Mouse (Mus musculus) heart, adult 2 months (tissue): ENCODE results near the gene Mllt11. TPM values are rescaled to one million over a fixed set of nuclear protein-coding genes. Genes with fewer than 3 reads are reported as not detected.

Source experiments
- DNase-seq, 2 experiments: peaks; one replicate each; pipeline ENCODE4 v3.0.0; 2021
- H3K27ac ChIP-seq: fragments of 200-600 bp; 2 replicates; pipeline ENCODE4 v1.8.1; 2022
- H3K27me3 ChIP-seq: fragments of 200-500 bp; 2 replicates; pipeline ENCODE4 v1.6.1; 2012; ENCODE audit warnings: mild to moderate bottlenecking, low read length, inconsistent platforms, mixed read lengths; ENCODE audit not compliant: control insufficient read depth, insufficient read depth
- H3K36me3 ChIP-seq: fragments of 200-500 bp; 2 replicates; pipeline ENCODE4 v1.6.1; 2012; ENCODE audit warnings: low read length, inconsistent platforms; ENCODE audit not compliant: control insufficient read depth, insufficient read depth
- H3K4me1 ChIP-seq: fragments of 200-500 bp; 2 replicates; pipeline ENCODE4 v1.6.1; 2011; ENCODE audit warnings: low read length; ENCODE audit not compliant: control insufficient read depth, insufficient read depth
- H3K4me3 ChIP-seq: fragments of 200-600 bp; 2 replicates; pipeline ENCODE4 v1.8.1; 2022
- H3K79me2 ChIP-seq: fragments of 200-500 bp; replicated peaks from 2 replicates; pipeline ENCODE4 v1.6.1; 2012; ENCODE audit warnings: mild to moderate bottlenecking, inconsistent platforms, low read length, moderate library complexity, mixed read lengths; ENCODE audit not compliant: control insufficient read depth, insufficient read depth
- H3K9ac ChIP-seq: fragments of 200-500 bp; 2 replicates; pipeline ENCODE4 v1.6.1; 2012; ENCODE audit warnings: low read depth, mild to moderate bottlenecking, control low read depth, inconsistent platforms, low read length, mixed read lengths
- CTCF ChIP-seq: fragments of 200-600 bp; IDR thresholded peaks from 2 replicates; pipeline ENCODE4 v1.8.1; 2022; ENCODE audit warnings: antibody characterized with exemption, mild to moderate bottlenecking, moderate library complexity
- EP300 ChIP-seq: fragments of 200-500 bp; IDR thresholded peaks from 2 replicates; pipeline ENCODE4 v1.6.1; 2011; ENCODE audit warnings: low read depth, low read length, control low read depth; ENCODE audit not compliant: insufficient read depth
- POLR2A ChIP-seq: fragments of 200-500 bp; IDR thresholded peaks from 2 replicates; pipeline ENCODE4 v1.6.1; 2011; ENCODE audit warnings: mild to moderate bottlenecking, low read depth, low read length, control low read depth; ENCODE audit not compliant: insufficient read depth
- WGBS: fragments of 180-500 bp; shearing (Covaris S2); methylation state at CpG from one replicate; pipeline ENCODE4 v1.1.7; 2018; 5-methylcytosine and 5-hydroxymethylcytosine counted together
- intact Hi-C: fragments of 180-260 bp; cut with DNase I; formaldehyde crosslinking; loops from one replicate; pipeline ENCODE4 v1.15.1; 2025
- polyA plus RNA-seq: library from polyadenylated mRNA; depleted of rRNA; stranded (reverse); fragments of >200 nt; gene quantifications from 2 replicates; pipeline ENCODE4 v1.2.3, GENCODE M21; 2012
- total RNA-seq, 2 experiments: library from RNA; stranded (reverse); gene quantifications; 2 replicates each; pipeline ENCODE4 v1.2.3; 2021

The Mllt11 gene
- total and polyA plus RNA-seq, 3 experiments, result 5.6 to 13.7 (median 6.9) TPM

GRCm38 (mm10) chr3:95266052-95266451 lies 34.1 kb upstream of the Mllt11 start:
- H3K4me3 ChIP-seq, result no peak overlapping the region
- no peaks in the 10 kb centered on the region for H3K36me3 ChIP-seq
- H3K9ac ChIP-seq, result no peak overlapping the region
- 93% methylated on average over 3 of the region's 3 CpGs for WGBS
- no peaks in the 10 kb centered on the region for H3K27me3 ChIP-seq
- no peak overlapping the region for H3K27ac ChIP-seq
- 0 out of 2 replicates have a peak, but pooled peaks cover 3% of the 10 kb centered on the region for H3K4me1 ChIP-seq
- no peaks in the 10 kb centered on the region for H3K79me2 ChIP-seq
- no peak for TF ChIP-seq EP300
- no peak for TF ChIP-seq POLR2A
- no peak for TF ChIP-seq CTCF
- intact Hi-C loops, result no loop called here
- DNase-seq, result no peak

GRCm38 (mm10) chr3:95264724-95265123 lies 32.8 kb upstream of the Mllt11 start:
- DNase-seq, result no peak
- H3K27me3 ChIP-seq, result no peaks in the 10 kb centered on the region
- no peak overlapping the region for H3K9ac ChIP-seq
- no peak overlapping the region for H3K4me3 ChIP-seq
- no peak overlapping the region for H3K27ac ChIP-seq
- H3K79me2 ChIP-seq, result no peaks in the 10 kb centered on the region
- 88% methylated on average over 1 of the region's 1 CpGs for WGBS
- H3K4me1 ChIP-seq, result no peaks in the 10 kb centered on the region
- no peaks in the 10 kb centered on the region for H3K36me3 ChIP-seq
- intact Hi-C loops, result loop anchor here (5.0 kb wide), 1 partner anchor 72 kb away; no protein-coding TSS in a partner anchor
- TF ChIP-seq CTCF (no peak), POLR2A (no peak), EP300 (no peak)

GRCm38 (mm10) chr3:95263089-95263739 lies 31.2 kb upstream of the Mllt11 start:
- TF ChIP-seq POLR2A (no peak), CTCF (peak; percentile 84), EP300 (peak; percentile 30; the same call in 1 of the 2 replicates)
- H3K27ac ChIP-seq, result no peak overlapping the region
- H3K4me1 ChIP-seq, result no peaks in the 10 kb centered on the region
- peak; percentile 72 to 76 for DNase-seq
- H3K27me3 ChIP-seq, result no peaks in the 10 kb centered on the region
- no peak overlapping the region for H3K9ac ChIP-seq
- H3K36me3 ChIP-seq, result no peaks in the 10 kb centered on the region
- H3K4me3 ChIP-seq, result no peak overlapping the region
- intact Hi-C loops, result loop anchor here (1.0 to 5.0 kb wide), 3 partner anchors 46 to 121 kb away; partner anchors contain the start of genes Gabpb2 and Tnfaip8l2
- 43% methylated on average over 11 of the region's 11 CpGs for WGBS
- H3K79me2 ChIP-seq, result no peaks in the 10 kb centered on the region

GRCm38 (mm10) chr3:95261975-95262374 lies 30.0 kb upstream of the Mllt11 start:
- intact Hi-C loops, result loop anchor here (2.0 to 5.0 kb wide), 2 partner anchors 45 to 70 kb away; partner anchors contain the start of gene Gabpb2
- H3K36me3 ChIP-seq, result no peaks in the 10 kb centered on the region
- WGBS, result 78% methylated on average over 4 of the region's 4 CpGs

GRCm38 (mm10) chr3:95256931-95257330 lies 25.0 kb upstream of the Mllt11 start:
- no peak for DNase-seq
- no peak overlapping the region for H3K4me3 ChIP-seq
- no peaks in the 10 kb centered on the region for H3K4me1 ChIP-seq
- no peaks in the 10 kb centered on the region for H3K79me2 ChIP-seq
- H3K9ac ChIP-seq, result no peak overlapping the region
- 86% methylated on average over 5 of the region's 5 CpGs for WGBS
- TF ChIP-seq CTCF (no peak), EP300 (no peak), POLR2A (no peak)
- intact Hi-C loops, result no loop called here
- H3K27ac ChIP-seq, result no peak overlapping the region
- H3K36me3 ChIP-seq, result no peaks in the 10 kb centered on the region
- no peaks in the 10 kb centered on the region for H3K27me3 ChIP-seq

More at GRCm38 (mm10) chr3:95261975-95262374, 30.0 kb upstream of the Mllt11 start:
- Histone ChIP-seq H3K4me3 (no peak overlapping the region), H3K79me2 (no peaks in the 10 kb centered on the region), H3K27me3 (no peaks in the 10 kb centered on the region), H3K4me1 (no peaks in the 10 kb centered on the region), H3K9ac (no peak overlapping the region), H3K27ac (no peak overlapping the region)
- no peak for TF ChIP-seq CTCF
- TF ChIP-seq POLR2A, result no peak
- TF ChIP-seq EP300, result no peak
- DNase-seq, result no peak

GRCm38 (mm10) chr3:95250783-95251424 lies 18.9 kb upstream of the Mllt11 start, which contains the start of gene Bnipl:
Gene Bnipl (minus strand): TSS chr3:95251193.
- no peaks in the 10 kb centered on the region for H3K79me2 ChIP-seq
- intact Hi-C loops, result no loop called here
- no peak within 1 kb of the TSS for H3K4me3 ChIP-seq
- no peak within 1 kb of the TSS for H3K27ac ChIP-seq
- DNase-seq, result no peak
- TF ChIP-seq POLR2A (no peak), CTCF (no peak), EP300 (no peak)
- no peaks in the 10 kb centered on the region for H3K36me3 ChIP-seq
- H3K4me1 ChIP-seq, result no peaks in the 10 kb centered on the region
- no peaks in the 10 kb centered on the region for H3K27me3 ChIP-seq
- H3K9ac ChIP-seq, result no peak within 1 kb of the TSS
- 60% methylated on average over 7 of the region's 7 CpGs for WGBS
